Mouse (Mus musculus) retina, postnatal 1 day (tissue): Measurements from ENCODE around the gene Gsc2.

Source experiments
- DNase-seq: peaks from one replicate; pipeline ENCODE4 v3.0.0-alpha.2; 2012

Gene Gsc2

DNA sequence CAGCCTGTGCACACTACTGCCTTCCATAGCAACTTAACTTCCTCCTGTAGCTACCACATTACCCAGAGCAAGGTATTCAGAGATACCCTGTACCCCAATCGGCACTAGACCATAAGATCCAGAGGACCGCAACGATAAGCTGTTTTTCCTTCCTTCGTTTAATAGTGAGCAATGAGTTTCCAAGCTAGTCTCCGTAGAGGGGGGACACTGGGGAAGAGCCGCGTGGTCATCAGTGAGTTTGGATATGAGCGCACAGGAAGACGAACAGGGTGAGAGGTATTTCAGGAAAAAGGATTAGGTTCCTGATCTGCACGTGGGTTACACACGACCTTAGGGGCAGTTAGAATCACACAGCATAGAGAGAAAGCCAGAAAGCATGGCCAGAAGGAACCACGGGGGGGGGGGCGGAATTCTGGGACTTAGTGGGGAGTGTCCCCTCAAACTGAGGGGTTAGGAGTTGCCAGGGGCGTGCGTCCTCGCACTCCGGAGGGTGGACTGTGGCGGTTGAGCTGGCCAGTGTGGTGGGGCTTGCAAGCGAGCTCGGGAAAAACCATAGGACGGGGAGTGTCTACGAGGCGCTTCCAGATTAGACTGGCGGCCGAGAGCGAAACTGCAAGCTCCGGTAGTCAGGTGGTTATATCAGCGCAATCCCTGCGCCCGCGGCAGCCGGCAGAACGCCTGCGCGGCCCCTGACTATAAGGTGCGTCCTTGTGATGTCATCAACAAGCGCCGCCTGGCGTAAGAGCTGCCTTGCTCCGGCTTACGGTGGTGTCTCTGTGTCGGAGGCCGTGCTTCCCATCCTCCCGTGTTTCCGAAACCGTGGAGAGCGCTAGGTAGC is 6.7 kb upstream of the Gsc2 start:
- peak; percentile 98 for DNase-seq

DNA sequence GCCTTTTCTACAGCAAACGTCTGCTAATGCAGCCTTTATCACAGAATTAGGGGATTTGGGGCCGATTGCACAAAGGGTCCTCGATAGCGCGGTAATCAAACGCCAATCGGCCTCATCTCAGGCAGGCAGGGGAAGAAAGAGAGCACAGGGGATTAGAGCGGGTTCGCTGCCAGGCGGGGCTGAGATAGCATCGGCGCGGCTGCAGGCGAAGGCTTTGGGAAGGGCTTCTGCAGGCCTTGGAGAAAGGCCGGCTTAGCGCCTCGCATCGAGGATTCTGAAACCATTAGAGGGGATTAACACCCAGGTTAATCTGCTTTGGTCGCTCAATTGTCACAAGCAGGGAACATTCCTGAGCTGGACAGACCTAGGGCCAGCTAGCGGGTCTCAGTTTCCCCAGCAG is 5.7 kb upstream of the Gsc2 start:
- DNase-seq: peak; percentile 78

DNA sequence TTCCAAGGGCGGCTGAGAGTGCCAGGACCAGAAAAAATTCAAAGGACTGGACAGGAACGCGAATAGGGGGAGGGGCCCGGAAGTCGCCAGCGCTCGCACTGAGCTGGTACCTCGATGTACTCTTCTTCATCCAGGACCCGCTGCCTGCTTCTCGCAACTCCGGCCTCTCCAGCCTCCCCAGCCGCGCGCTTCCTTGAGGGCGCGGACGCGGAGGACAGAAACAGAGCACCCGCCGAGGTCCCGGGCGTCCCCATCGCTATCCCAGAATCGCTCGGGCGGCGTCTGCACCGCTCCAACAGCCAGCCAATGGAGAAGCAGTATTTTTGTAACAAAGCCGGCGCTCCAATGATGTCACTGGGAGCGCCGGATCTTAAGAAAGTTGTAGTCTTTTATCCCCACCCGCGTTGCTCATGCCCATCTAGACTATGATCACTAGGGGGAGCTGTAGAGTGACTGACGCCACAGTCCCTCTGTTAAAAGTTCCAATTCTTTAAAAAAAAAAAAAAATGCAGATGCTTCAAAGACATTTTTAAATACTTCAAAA is 3.7 kb downstream of the Gsc2 start, which contains the start of gene Ess2:
Ess2 (minus strand) TSS at position 297 of the 544 bp plus-strand sequence.
- peak; percentile 98 for DNase-seq

DNA sequence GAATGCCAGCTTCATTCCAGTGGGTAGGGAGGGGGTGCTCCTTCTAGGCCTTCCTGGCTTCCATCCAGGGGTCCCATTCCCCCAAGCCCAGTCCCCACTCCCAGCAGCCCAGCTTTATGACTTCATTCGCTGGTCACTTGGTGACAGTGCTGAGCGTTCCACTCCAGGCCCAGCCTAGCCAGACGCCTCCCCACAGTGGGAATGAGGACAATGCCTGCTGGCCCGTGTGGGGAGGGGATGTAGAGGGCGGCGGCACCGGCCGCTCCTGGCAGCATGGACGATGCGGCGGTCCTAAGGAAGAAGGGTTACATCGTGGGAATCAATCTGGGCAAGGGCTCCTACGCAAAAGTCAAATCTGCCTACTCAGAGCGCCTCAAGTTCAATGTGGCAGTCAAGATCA is 16.4 kb downstream of the Gsc2 start, which contains the start of the genes Dgcr2 and Tssk2:
Dgcr2 (minus strand) TSS at position 101 of the 400 bp plus-strand sequence.
Tssk2 (plus strand) TSS at position 176 of the 400 bp plus-strand sequence.
- no peak for DNase-seq

DNA sequence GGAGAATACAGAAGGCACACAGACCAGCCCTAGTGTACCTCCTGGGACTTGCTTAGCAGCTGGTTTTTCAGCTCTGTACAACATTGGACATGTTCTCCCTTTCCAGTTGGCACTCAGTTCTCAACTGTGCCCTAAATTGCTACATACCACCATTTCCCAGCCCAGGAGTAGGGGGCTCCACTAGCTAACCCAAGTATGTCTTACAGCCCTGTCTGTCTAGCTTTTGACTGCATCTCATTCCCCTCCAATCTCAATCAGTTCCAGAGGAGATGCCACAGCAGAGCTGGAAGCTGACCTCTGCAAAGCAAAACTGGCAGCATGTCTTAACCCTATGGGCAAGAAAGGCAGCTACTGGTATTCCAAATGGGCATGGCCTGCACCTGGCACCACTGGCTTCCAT is 18.8 kb downstream of the Gsc2 start:
- DNase-seq: no peak

DNA sequence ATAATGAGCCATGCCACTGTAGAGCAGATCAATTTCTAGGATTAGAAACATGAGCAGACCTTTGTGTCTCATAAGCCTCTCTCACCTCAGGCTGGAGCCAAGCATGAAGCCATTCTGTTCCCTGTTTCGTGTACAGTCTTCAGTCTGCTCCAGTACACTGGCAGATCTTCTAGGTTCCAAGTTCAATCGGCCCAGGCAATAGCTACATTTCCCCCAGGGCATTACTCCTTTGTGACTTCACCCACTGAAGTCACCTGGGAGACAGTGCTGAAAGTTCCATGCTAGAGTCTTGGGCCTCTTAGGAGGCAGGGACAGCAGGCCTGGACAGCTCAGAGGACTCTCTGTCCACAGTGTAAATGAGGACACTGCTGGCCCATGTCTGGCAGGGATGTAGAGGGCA is 20.9 kb downstream of the Gsc2 start, which contains the start of gene Tssk1:
Tssk1 (plus strand) TSS at position 301 of the 400 bp plus-strand sequence.
- no peak for DNase-seq

DNA sequence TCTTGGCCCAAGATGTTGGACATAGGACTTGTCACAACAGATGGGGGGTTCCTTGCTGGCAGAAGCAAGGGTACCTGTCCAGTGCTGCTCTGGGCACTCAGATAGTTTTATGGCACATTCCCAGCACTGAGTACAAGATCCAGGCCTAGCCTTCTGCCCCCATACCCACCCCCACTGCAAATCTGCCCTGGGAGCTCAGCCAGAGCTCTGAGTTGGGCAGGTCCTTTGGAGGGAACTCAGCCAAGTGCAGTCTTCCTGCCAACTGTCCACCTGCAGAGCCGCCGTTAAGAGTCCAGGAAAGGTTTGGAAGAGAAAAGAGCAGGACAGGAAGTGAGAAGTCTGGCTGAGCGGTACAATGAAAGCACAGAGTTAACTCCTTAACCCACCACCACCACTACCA is 22.3 kb downstream of the Gsc2 start:
- DNase-seq: no peak

DNA sequence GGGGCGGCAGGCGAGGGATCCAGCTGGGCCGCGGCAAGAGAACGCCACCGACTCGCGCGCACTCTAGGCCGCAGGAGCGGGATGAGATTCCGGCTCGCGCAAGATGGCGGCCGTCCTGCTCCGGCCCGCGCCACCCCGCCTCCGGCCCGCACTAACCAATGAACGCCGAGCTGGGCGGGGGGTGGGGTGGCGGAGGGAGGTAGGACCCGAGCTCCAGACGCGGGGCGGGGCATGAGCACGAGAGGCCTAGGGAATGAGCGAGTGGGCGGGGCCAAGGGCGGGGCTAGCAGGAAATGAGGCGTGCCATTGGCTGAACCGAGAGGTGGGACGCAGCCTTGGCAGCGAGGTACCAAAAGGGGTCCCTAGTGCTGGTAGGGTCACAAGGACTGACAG is 23.3 kb downstream of the Gsc2 start, which contains the start of gene Gm20518:
Gm20518 (minus strand) TSS at position 105 of the 393 bp plus-strand sequence.
- DNase-seq: peak; percentile 99

DNA sequence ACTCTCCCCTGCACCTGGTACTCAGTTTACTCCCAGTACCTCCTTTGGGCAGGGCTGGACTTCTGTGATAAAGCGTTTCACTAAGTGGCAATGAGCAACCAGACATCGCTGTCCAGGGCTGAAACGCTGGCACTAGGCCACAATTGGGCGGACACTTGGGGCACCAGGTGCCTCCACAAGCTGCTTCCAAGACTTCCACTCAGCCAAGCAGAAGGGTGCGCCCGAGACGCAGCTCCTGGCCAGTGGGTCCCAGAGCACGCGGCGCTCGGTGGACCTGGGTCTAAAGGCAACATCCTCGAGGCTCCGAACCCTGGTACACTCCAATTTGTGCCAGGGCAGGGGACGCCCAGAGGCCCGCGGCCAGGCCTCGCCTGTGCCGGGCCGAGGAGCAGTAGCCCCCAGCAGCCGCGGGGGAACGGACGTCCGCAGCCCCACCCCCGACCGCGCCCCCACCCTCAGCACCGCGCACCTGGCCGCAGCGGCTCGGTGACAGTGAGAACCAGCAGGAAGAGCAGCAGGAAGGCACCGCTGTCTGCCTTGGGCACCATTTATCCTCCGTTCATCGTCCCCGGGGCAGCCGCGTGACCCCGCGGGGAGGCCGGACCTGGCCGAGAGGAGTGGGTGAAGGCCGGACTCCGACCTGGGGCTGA is 23.8 kb downstream of the Gsc2 start:
- peak; percentile 72 for DNase-seq

DNA sequence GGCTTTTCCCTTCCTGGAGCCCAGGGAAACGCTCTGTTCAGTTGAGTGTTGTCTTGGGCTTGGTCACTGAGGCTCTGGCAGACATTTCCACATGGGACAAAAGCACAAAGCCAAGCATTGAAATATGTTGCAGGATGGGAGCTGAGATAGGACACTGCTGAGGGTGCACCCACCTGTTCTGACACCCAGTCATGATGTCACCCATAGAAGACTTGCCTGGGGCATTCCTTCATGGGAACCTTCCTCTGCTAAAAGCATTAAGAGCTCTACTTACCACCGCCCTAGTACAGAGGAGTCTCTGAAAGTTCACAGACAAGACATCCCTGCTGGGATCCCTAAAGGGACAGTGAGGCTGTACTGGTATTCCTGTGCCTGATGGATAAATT is 24.5 kb downstream of the Gsc2 start:
- DNase-seq: no peak

DNA sequence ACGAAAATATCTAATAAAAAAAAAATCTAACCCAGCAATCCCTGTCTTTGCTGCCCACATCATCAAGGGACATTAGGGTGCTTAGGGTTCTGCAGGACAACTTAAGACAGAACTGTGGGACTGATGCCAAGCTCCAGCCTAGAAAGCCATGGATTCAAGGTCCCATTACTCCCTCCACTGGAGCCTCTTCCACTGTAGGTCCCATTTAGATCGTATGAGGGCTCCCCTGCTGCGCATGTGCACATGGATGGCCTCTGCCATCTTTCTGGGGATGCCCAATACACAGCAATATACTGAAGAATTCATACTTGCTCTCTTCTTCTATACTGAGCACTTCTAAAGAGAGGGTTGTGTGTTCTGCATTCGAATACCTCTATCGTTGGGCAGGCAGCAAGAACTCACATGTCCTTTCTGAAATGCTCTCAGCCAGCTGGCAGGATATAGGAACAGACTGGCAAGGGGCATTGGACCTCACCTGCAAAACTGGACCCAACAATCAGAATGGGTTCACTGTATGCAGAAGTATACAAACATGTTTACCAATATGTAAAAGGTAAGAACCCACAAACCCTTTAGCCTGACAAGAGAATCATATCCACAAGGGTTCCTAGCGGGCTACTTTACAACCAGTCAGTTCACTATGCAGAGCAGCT is 25.0 kb downstream of the Gsc2 start:
- no peak for DNase-seq

DNA sequence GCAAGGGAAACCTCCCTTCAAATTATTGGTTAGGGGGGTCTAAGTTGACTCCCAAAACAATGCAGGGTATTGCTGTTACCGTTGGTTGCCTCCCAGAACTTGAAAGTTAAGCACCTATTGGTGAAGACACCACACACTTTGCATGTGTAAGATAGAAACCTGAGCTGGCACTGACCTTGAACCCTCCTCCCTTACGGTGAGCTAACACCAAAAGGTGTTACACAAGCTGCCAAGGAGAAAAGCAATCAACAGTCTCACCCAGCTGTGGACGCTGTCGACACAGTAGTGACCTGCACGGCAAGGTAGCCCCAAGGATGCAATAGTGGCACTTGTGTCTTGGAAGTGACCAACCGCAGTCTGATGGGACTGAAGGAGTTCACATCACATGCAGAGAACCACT is 30.7 kb downstream of the Gsc2 start:
- DNase-seq: no peak

DNA sequence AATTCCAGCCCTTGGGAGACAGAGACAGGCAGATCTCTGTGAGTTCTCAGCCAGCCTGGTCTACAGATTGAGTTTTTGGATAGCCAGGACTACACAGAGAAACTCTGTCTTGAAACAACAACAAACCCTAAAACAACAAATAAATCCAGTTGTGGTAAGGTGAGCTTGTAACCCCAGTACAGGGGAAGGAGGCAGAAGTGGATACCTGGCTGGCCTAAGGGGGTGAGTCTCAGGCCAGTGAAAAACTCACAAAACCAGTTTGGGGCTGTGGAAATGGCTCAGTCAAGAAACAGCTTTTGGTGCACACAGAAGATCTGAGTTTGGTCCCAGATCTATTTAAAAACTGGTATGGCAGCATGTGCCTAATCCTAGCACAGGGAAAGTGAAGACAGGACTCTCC is 32.7 kb downstream of the Gsc2 start:
- no peak for DNase-seq

DNA sequence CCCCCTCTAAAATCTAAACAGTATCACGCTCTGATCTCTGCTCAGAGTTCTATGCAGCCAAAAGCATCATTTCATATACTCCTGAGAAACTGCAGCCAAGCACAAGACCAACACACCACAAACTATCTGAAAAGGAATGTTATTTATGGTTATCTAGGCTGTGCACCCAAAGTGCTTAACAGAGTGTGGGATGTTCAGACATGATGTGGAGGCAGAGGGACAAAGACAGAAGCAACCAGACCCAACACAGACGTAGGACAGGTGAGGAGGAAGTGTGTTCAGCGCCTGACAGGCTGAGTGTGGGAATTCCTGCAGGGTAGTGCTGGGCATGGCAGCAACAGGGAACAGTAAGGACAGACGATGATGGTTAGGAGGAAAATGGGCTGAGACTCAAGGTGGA is 35.3 kb downstream of the Gsc2 start:
- no peak for DNase-seq

DNA sequence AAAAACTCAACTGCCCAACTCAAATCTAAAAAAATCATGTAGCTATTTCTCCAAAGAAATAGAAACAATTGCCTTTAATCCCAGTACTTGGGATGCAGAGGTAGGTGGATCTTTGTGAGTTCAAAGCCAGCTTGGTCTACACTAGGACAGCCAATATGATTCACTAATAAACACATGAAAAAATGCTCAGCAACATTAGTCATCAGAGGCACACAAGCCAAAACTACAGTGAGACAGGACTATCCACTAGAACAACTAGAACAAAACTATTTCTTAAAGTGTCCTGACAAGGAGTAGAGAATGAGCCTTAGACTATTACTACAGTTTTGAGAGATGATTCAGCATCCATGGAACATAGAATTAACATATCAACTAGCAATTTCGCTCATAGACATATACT is 38.8 kb downstream of the Gsc2 start:
- DNase-seq: no peak

DNA sequence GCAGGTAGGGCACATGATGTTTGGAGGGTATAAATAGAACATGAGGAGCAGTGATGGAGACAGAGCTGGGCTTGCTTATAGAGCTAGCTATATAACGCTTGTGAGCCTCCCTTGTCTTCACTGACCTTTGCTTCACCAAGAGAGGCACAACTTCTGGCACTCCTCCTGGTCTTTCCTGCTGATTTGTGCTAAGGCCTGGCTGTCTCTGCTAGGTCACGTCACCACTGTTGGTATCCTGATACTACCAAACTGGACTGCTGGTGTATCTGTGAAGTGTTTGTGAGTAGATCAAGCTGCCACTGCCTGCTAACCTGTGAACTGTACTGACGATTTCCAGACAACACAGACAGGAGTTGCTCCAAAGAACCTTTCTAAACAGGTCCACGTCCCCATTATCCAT is 39.7 kb downstream of the Gsc2 start:
- no peak for DNase-seq

DNA sequence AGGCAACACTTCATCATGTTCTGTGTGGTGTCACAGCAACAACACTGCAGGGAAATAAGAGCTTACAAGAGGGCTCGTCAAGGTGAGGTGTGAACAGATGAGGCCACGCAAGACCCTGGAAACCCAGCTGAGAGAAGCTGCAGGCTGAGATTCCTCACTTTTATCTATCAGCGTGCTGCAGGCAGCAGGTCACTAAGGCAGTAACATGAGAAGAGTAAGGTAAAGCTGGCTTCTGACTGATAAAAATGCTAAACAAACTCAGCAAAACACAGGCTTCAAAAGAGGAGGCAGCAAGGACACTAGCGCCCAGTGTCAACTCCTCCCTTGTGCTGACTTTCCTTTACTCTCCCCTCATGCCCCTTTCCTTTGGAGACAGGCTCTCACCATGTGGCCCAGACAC is 41.9 kb downstream of the Gsc2 start:
- no peak for DNase-seq

DNA sequence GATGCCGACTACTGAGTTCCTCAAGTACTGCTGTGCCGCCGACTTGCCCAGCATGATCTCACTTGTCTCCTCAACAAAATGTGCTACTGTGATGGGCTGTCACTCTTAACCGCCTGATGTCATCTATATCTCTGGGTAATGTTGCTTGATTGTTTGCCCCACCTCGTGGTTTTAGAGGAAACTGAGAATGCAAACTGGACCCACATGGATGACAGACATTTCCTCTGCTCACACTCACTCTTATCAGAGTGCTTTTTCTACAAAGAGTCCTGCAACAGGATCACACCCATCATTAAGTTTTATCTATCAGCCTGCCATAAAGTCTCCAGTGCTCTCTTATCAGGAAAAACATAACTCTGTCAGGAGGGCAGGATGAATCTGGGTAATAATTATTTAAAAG is 43.6 kb downstream of the Gsc2 start:
- DNase-seq: no peak

DNA sequence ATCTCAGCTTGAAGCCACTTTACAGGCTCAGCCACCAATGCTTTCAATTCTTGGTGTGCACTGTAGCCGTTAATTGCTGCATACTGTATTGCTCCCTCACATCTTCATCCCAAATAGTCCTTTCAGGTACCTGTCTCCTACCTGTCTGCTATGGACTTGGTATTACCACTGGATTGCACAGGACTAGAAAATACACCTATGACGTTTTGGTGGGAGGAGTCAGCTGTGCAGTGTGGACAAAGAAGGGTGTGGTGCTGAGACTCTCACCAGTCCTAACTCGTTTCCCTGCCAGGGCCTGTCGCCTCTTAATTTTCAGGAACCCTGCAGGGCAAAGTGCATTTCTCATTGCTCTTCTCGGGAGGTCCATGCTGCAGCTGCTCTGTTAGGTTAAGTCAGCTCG is 49.1 kb downstream of the Gsc2 start:
- DNase-seq: no peak

DNA sequence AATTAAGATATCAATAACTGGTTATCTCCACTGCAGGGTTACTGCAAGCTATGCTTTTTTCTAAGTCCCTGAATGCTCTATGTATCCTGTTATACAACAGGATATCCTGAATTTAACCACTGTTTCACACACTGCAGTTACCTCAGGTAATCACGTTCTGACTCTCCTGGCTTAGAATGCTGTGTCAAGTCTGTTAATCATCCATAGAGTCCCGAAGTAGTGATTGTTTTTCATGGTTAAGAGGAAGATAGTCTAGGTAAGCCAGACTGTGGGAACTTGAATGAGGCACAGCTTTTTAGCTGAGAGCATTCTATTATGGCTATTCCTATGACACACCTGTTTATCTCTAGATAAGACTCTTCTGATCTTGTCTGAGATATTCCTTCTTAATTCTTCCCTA is 49.6 kb downstream of the Gsc2 start:
- DNase-seq: no peak
